Mouse (Mus musculus) E14TG2a.4 (cell line): ENCODE data around the gene Glod4.

ENCODE experiments used
- CTCF ChIP-seq: conservative IDR thresholded peaks from 2 replicates; pipeline ENCODE4 v1.5.1; 2014; ENCODE audit warnings: low read length
- NANOG ChIP-seq: IDR thresholded peaks from 2 replicates; pipeline ENCODE4 v1.6.1; 2014; ENCODE audit warnings: borderline replicate concordance, low read length, mixed read lengths
- POU5F1 ChIP-seq: IDR thresholded peaks from 2 replicates; pipeline ENCODE4 v1.6.1; 2014; ENCODE audit warnings: low read length, borderline replicate concordance

DNA sequence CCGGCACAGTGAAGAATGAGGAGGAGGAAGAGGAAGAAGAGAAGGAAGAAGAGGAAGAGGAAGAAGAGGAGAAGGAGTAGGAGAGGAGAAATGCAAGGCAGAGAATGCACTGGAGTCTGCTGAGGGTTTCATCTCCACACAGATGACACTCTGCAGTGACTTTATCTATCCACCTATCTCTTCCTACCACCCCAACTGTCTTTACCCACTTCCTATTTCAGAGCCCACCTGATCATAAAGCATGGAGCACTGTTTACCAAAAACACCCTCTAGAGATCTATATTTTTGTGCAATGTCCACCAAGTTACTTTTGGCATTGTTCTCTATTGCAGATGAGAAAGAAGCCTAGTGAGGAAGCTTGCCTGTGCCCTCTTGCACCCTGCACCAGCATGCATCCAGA lies 158.6 kb downstream of the Glod4 start:
- TF ChIP-seq NANOG = no peak
- TF ChIP-seq CTCF = no peak
- TF ChIP-seq POU5F1 = no peak
